Mouse (Mus musculus): ENCODE data around the gene Marcksl1. TPM values are rescaled to one million over a fixed set of nuclear protein-coding genes. Genes with fewer than 3 reads are reported as not detected.

Marcksl1 gene
- 515 and 518 TPM in 2 replicates for polyA plus RNA-seq (2016; fragmentation: Nextera tagmentation; extraction: Ambion mirVana)

DNA sequence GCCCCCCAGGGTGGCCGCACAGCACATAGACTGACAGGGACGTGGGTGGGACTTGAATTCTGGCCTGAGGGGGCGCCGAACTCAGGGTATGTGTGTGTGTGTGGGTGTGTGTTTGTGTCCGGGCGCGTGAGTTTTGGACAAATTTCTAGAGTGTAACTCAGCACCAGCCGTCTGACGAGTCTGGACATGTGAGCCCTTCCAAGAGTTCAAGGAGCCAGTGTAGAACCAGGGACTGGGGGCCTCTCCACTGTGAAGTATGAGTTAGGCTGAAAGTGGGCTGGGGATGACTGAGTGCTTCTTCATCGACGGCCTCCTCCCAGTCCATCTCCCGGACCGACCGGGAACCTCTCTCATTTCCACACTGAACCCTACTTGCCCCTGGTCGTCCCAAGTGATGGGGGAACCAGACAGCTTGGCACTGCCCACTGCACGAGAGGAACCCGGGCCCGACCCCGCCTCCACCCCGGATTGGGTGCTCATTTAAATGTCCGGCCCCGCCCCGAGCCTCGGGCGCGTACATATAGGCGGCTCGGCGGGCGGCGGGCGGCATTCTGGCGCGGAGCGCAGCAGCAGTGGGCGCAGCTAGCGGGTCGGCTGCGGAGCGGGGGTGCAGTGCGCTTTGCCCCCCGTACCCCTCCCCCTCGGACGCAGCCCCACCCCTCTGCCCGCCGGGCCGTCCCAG is at the start of gene Marcksl1:
Gene Marcksl1 (plus strand): TSS at position 496 of the 682 bp plus-strand sequence.
- H3K36me3 ChIP-seq, result peaks cover 30% of the 10 kb centered on the region
- 5% methylated on average over 47 of the region's 47 CpGs for WGBS
- peak within 1 kb of the TSS; percentile 81 for H3K4me3 ChIP-seq
- peak within 1 kb of the TSS; percentile 83 for H3K4me2 ChIP-seq
- H3K9ac ChIP-seq, result peak within 1 kb of the TSS; percentile 99
- peak within 1 kb of the TSS; percentile 92 for H3K27ac ChIP-seq (ENCODE audit: poor library complexity, severe bottlenecking)
- no peaks in the 10 kb centered on the region for H3K27me3 ChIP-seq (replicated peaks)
- no peaks in the 10 kb centered on the region for H3K9me3 ChIP-seq (replicated peaks)
- peak; percentile 89 for ATAC-seq (ENCODE audit: insufficient number of reproducible peaks, low FRiP score)
- H3K4me1 ChIP-seq (replicated peaks), result peaks cover 45% of the 10 kb centered on the region

DNA sequence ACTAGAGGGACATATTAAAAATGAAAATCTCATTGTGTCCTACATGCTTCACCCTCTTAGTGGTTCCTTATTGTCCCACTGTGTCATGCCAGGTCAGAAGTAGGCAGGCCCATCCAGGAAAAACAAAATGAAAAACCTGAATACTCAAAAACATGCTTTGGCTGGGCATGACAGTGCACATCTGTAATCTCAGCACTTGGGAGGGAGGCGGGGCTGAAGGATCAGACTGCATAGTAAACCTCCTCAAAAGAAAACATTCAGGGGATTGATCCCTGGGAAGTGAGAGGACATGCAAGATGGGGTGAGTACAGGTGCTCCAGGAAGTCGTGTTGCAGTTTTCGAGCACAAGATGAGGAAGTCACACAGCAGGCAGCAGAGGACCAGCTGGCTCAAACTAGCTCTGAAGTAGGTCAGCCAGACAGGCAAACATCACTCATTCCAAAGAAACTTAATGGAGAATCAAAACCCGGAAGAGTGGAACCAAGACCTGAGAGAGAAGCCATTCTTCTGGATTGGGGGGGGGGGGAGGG is 49.0 kb upstream of the Marcksl1 start:
- 80% methylated on average over 4 of the region's 4 CpGs for WGBS
- Histone ChIP-seq H3K4me2 (no peak overlapping the region), H3K9me3 (replicated peaks) (no peaks in the 10 kb centered on the region), H3K9ac (no peak overlapping the region), H3K4me3 (no peak overlapping the region), H3K27me3 (replicated peaks) (no peaks in the 10 kb centered on the region), H3K4me1 (replicated peaks) (peaks cover 16% of the 10 kb centered on the region), H3K36me3 (peaks cover 61% of the 10 kb centered on the region), H3K27ac (ENCODE audit: poor library complexity, severe bottlenecking) (no peak overlapping the region)
- ATAC-seq (ENCODE audit: insufficient number of reproducible peaks, low FRiP score), result no peak

DNA sequence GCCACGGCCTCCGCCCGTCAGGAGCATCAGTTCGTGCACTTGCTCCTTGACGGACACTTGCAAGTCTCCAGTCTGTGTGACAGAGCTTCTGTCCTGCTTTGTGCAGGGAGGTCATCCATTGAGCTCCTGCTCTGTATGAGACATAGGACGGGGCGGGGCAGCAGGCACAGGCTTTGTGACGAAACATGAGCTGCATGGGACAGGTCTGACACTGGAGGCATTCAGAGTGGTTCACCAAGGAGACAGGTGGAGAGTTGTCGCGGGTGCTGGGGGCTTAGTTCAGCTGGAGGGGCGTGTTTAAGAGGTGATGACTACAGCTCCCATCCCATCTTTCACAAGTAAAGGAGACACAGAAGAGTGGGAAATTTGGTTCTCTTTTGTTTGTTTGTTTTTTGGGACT is 37.3 kb upstream of the Marcksl1 start:
- Histone ChIP-seq H3K9me3 (replicated peaks) (no peaks in the 10 kb centered on the region), H3K27ac (ENCODE audit: poor library complexity, severe bottlenecking) (no peak overlapping the region), H3K4me3 (no peak overlapping the region), H3K9ac (no peak overlapping the region), H3K27me3 (replicated peaks) (no peaks in the 10 kb centered on the region), H3K36me3 (peaks cover 89% of the 10 kb centered on the region), H3K4me2 (no peak overlapping the region), H3K4me1 (replicated peaks) (no peaks in the 10 kb centered on the region)
- WGBS, result 90% methylated on average over 11 of the region's 11 CpGs
- no peak for ATAC-seq (ENCODE audit: insufficient number of reproducible peaks, low FRiP score)

- no peaks in the 10 kb centered on the region for H3K27me3 ChIP-seq (replicated peaks)
- no peak overlapping the region for H3K9ac ChIP-seq
- no peak overlapping the region for H3K4me3 ChIP-seq
- H3K4me1 ChIP-seq (replicated peaks), result no peaks in the 10 kb centered on the region
- ATAC-seq (ENCODE audit: insufficient number of reproducible peaks, low FRiP score), result no peak
- H3K36me3 ChIP-seq, result peaks cover 89% of the 10 kb centered on the region
- no peak overlapping the region for H3K27ac ChIP-seq (ENCODE audit: poor library complexity, severe bottlenecking)
- H3K9me3 ChIP-seq (replicated peaks), result no peaks in the 10 kb centered on the region
- WGBS, result 93% methylated on average over 3 of the region's 3 CpGs
- H3K4me2 ChIP-seq, result no peak overlapping the region
These were observed 33.5 kb upstream of the Marcksl1 start for GRCm38 (mm10) chr4:129479863-129480262.

DNA sequence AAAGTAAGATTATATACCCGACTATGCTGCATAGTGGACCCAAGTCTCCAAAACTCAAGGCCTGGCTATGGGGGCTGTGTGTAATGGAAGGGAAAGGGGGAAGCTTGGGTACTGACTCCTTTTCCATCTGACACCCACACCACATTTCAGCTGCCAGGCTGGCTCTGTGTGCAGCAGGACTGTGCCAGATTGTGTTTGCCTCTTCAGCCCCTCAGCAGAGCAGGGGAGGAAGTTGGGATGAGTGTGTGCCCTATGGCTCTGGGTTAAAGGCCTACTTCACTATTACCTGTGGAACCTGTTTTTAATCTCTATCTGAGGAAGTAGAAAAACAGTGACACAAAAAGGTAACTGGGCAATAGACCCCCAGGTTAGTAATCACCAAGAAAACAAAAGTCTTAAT is 32.3 kb upstream of the Marcksl1 start:
- WGBS, result 74% methylated on average over 1 of the region's 1 CpGs
- Histone ChIP-seq H3K4me3 (no peak overlapping the region), H3K4me2 (no peak overlapping the region), H3K9me3 (replicated peaks) (no peaks in the 10 kb centered on the region), H3K36me3 (peaks cover 90% of the 10 kb centered on the region), H3K9ac (no peak overlapping the region), H3K27ac (ENCODE audit: poor library complexity, severe bottlenecking) (no peak overlapping the region), H3K4me1 (replicated peaks) (no peaks in the 10 kb centered on the region), H3K27me3 (replicated peaks) (no peaks in the 10 kb centered on the region)
- no peak for ATAC-seq (ENCODE audit: insufficient number of reproducible peaks, low FRiP score)

DNA sequence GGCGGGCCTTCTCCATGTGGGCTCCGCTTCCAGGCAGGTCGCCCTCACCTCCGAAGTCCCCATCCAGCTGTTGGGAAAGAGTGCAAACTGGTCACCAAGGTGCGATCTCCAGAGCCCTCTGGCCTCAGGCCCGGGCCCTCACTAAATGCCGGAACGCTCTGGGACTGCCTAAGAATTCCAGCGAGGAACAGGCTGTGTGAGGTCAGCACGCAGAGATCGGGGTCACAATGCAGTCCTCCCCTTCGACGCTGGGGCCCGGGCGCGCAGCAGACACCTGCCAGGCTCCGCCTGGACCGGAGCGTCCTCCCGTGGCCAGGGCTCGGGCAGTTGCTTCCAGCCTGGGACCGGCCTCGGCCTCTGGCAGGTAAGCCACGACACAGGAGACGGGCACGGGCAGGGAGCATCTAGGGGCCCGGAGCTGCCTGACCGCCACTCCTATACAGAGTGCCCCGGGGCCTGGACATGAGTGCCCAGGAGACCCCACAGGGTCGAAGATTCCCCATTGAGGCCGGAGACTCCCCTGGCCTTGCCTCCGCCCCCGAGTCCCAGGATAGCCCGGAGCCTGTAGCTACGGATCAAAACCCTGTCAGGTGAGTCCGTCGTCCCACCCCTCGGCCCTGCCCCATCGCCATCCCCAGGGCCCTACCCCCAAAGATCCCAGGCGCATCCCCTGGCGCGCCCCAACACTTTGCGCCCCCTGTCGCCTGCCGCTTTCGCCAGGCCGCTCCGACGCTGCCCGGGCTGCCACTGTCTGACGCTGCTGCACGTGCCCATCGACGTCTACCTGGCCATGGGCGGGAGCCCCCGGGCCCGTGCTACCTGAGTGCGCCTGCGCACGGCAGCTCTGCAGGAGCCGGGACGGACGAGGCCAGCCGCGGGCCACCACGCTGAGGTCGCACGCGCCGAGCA is 22.2 kb upstream of the Marcksl1 start, which contains the start of the genes Tssk3 and Fam229a:
Gene Tssk3 (minus strand): TSS at position 51 of the 909 bp plus-strand sequence.
Gene Fam229a (plus strand): TSS at position 219 of the 909 bp plus-strand sequence.
- ATAC-seq (ENCODE audit: insufficient number of reproducible peaks, low FRiP score), result peak; percentile 36; the same call in 1 of the 2 replicates
- Histone ChIP-seq H3K9me3 (replicated peaks) (no peaks in the 10 kb centered on the region), H3K4me2 (peak within 1 kb of the TSS; percentile 84), H3K36me3 (peaks cover 32% of the 10 kb centered on the region), H3K4me3 (peak within 1 kb of the TSS; percentile 44), H3K27me3 (replicated peaks) (peaks cover 36% of the 10 kb centered on the region), H3K4me1 (replicated peaks) (peaks cover 25% of the 10 kb centered on the region), H3K27ac (ENCODE audit: poor library complexity, severe bottlenecking) (no peak within 1 kb of the TSS), H3K9ac (peak within 1 kb of the TSS; percentile 51)
- WGBS, result 6% methylated on average over 70 of the region's 70 CpGs

GRCm38 (mm10) chr4:129494681-129495080 is 18.7 kb upstream of the Marcksl1 start:
- Histone ChIP-seq H3K4me1 (replicated peaks) (peaks cover 46% of the 10 kb centered on the region), H3K9me3 (replicated peaks) (no peaks in the 10 kb centered on the region), H3K27ac (ENCODE audit: poor library complexity, severe bottlenecking) (0 out of 2 replicates have a peak overlapping the region, but pooled peaks have one; percentile 57), H3K36me3 (no peaks in the 10 kb centered on the region), H3K27me3 (replicated peaks) (peaks cover 29% of the 10 kb centered on the region), H3K4me2 (no peak overlapping the region), H3K9ac (no peak overlapping the region), H3K4me3 (no peak overlapping the region)
- ATAC-seq (ENCODE audit: insufficient number of reproducible peaks, low FRiP score), result no peak
- WGBS, result 68% methylated on average over 7 of the region's 7 CpGs

DNA sequence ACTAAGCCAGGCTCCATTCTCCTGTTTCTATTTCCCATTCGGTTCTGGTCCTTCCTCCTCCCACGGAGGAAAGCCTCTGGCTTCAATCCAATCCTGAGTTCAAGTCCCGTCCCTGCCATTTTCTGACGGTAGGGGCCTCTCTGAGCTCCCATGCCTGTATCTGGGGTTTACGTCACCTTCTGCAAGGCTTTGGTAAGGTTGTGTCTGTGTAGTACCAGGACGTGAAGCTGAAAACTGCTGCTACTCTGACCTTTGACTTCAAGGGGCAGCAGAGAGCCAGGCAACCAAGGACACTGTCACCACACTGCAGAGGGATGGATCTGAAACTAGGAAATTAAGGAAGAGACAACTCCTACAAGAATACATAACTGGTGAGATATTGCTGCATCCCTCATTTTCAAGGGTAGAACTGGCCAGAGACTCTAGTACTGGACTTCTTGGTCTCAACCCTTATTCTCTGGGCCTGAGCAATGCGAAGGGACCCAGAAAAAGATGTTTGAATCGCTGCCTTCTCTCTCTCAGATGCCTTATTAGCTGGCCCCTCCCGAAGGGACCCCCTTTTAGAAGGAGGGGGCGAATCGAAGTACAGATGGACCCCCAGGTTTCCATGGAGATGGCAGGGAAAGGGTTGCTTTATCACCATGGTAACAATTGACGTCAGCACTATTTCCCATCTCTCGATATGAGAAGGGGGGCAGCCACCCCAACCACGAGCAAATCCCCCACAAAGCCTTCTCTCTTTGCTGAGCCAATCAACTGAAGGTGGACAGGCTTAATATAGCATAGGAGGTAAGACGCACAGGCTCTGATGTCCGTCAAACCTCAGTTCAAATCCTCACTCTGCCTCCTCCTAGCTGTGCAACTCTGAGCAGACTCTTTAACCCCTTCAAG is 17.5 kb upstream of the Marcksl1 start:
- Histone ChIP-seq H3K4me3 (no peak overlapping the region), H3K27ac (ENCODE audit: poor library complexity, severe bottlenecking) (peak overlapping the region; percentile 57), H3K36me3 (no peaks in the 10 kb centered on the region), H3K4me2 (peak overlapping the region; percentile 41), H3K9ac (peak overlapping the region; percentile 25; the same call in 1 of the 2 replicates), H3K9me3 (replicated peaks) (no peaks in the 10 kb centered on the region), H3K4me1 (replicated peaks) (peaks cover 55% of the 10 kb centered on the region), H3K27me3 (replicated peaks) (peaks cover 17% of the 10 kb centered on the region)
- WGBS, result 32% methylated on average over 16 of the region's 16 CpGs
- no peak for ATAC-seq (ENCODE audit: insufficient number of reproducible peaks, low FRiP score)

DNA sequence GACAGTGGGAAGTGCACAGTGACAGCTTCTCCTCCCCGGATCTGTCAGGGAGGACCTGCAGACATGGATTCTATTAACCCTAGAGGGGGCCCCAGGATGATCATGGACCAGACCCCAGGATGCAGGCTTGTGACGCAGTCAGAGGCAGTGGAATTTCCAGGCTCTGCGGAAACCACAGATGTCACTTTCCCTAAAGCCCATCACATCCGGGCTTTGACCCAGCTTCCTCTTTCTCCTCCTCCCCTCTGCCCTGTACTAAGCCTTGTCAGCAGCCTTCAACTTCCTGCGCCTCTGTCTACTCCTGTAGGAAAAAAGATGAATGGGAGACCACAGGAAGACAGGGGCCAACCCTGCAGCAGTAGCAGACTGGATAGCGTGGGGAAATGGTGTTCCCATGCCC is 16.8 kb upstream of the Marcksl1 start:
- Histone ChIP-seq H3K4me3 (no peak overlapping the region; the same call in 1 of the 2 replicates), H3K36me3 (no peaks in the 10 kb centered on the region), H3K4me1 (replicated peaks) (peaks cover 51% of the 10 kb centered on the region), H3K4me2 (peak overlapping the region; percentile 41), H3K9me3 (replicated peaks) (no peaks in the 10 kb centered on the region), H3K27me3 (replicated peaks) (peaks cover 10% of the 10 kb centered on the region), H3K9ac (peak overlapping the region; percentile 25; the same call in 1 of the 2 replicates), H3K27ac (ENCODE audit: poor library complexity, severe bottlenecking) (peak overlapping the region; percentile 79)
- 38% methylated on average over 6 of the region's 6 CpGs for WGBS
- peak; percentile 45 for ATAC-seq (ENCODE audit: insufficient number of reproducible peaks, low FRiP score)

- Histone ChIP-seq H3K27me3 (replicated peaks) (no peaks in the 10 kb centered on the region), H3K27ac (ENCODE audit: poor library complexity, severe bottlenecking) (peak overlapping the region; percentile 89), H3K4me2 (no peak overlapping the region), H3K4me1 (replicated peaks) (peaks cover 70% of the 10 kb centered on the region), H3K9ac (no peak overlapping the region), H3K9me3 (replicated peaks) (no peaks in the 10 kb centered on the region), H3K36me3 (no peaks in the 10 kb centered on the region), H3K4me3 (no peak overlapping the region)
- 18% methylated on average over 3 of the region's 3 CpGs for WGBS
- ATAC-seq (ENCODE audit: insufficient number of reproducible peaks, low FRiP score), result no peak
These were observed 14.4 kb upstream of the Marcksl1 start for GRCm38 (mm10) chr4:129498941-129499340.
